Mouse (Mus musculus): ENCODE results near the gene Smpd3. TPM values are rescaled to one million over a fixed set of nuclear protein-coding genes. Genes with fewer than 3 reads are reported as not detected.
"Not testable (repeated sequence)": the region's sequence is repeated elsewhere in the genome, so short reads cannot be mapped to it uniquely, and the experiment has no call there.

Gene Smpd3
- total RNA-seq, 2 experiments from 2014 or later = 5.2 to 6.7 TPM

DNA sequence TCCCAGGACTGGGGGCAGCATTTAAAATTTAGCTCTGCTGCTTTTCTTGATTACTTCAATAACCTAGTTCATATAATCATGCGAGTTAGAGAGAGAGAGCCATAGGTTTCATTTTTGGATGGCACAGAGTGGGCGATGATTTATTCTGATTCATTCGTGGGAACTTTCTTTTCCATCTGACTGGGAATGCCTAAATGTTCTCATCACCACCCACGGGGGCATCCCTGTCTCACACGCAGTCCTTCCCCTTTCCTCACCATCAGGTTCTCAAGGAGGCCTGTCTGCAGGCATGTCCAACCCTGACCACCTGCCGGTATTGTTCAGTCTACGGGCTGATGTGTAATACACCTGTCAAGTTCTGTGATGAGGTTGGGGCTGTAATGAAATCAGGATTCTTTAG is 16.4 kb downstream of the Smpd3 start:
- no peak for DNase-seq

DNA sequence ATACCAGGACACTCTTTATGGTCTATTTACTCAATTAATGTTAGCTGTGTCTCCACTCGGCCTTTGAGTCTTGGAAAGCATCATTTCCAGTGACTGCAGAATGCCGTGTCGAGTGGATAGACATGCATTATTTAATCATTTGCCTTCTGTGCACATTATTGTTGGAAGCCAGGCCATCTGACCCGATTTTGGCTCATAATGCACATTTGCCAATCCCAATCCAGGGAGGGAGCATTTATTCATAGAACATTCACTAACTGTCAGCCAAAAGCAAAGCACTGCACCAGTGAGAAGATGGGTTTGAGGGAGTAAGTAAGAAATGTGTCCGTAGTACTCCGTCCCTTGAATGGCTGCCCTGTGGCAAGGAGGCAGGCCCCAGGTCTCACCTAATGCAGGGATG is 17.8 kb downstream of the Smpd3 start:
- DNase-seq = no peak

- DNase-seq = no peak
Observed at GRCm38 (mm10) chr8:106317091-106317490, 20.7 kb downstream of the Smpd3 start.

DNA sequence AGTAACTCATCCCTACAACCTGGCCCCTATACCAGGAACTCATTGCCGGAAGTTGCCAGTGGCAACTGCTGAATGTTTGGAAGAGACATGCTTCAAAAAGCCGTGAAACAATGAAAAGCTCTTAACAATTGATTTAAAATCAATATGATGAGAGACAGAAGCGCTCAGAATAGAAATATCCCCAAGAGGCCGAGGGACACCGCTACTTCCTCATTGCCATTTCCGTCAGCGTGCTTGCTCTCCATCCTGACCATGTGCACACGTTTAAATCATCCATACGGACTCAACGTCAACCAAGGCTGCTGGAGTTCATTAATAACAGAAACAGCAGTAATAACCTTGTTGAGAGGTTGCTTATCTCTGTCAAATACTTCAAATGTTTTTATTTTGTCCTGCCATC is 21.3 kb downstream of the Smpd3 start:
- DNase-seq = no peak

DNA sequence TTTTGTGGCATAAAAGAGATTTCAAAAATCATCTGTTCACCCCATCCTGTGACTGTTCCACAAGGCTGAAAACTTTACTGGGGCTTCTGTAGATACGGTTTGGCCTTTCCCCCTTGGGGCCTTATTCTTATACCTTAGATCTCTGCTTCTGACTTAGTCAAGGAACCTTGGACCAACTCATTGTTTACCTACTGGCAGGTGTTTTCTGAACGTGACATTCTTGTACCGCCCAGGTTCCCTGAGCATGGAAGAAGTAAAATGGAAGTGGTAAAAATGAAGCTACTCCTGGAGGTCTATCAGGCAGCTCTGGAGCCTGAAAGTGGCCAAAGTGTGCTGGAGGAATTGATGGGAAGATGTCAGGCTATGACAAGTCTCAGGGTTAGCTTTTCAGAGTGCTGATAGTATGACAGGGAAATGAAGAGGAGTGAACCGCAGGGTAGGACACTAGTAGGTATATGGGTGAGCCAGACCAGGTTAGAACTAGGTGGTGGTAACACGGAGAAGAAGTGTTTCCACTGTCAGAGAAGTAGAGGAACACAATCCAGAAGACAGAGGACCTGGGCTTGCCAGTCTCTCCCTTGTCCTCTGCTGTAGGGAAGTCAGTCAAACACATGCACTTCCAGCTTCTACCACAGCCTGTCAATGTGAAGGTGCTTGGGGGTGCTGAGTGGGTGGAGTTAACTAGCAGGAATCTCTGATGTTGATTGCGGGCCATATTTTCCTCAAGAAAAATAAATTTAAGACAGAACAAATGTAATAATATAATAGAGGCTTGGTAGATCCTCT is 22.2 kb downstream of the Smpd3 start:
- DNase-seq = no peak

DNA sequence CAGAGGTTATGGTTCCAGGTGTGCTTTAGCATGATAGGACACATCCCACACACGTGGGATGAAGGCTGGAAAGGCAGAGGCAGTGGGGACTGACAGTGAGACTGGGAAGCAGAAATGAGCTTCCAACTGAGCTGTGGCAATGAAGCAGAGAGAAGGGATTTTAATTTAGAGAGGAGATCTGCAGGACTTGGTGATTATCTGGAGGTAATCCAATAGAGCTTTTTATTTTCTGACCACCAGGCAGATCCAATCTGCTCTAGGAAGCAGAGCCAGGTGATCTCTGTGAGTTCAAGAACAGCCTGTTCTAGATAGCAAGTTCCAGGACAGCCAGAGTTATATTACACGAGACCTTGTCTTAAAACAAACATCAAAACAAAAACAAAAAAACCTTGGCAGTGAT is 24.0 kb downstream of the Smpd3 start:
- no peak for DNase-seq

DNA sequence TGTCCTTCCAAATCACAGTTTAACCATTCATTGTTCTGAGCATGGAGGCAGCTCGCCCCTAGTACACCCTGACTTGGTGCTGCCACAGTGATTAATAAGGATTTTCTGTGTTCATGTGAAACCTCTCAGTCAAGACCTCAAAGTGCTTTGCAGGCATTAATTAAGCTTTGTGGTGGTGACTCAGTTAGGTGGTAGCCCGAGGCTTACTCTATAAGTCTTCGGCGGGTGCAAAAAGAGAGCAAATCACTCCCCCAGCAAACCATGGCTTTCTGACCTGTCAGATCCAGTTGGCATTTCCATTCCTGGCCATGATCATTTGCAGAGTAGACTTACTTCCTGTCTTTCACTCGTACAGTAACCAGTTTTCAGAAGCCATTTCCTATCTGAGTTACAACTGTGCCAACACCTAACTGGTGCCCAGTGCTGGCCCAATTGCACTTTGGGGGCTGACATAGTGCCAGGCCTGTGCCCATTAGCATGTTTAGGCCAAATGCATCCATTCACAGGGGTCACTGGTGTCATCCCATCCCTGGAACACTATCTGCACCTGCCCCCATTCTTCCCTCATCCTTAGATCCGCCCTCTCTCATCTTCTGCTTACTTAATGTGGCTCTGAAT is 24.6 kb downstream of the Smpd3 start:
- DNase-seq = no peak

DNA sequence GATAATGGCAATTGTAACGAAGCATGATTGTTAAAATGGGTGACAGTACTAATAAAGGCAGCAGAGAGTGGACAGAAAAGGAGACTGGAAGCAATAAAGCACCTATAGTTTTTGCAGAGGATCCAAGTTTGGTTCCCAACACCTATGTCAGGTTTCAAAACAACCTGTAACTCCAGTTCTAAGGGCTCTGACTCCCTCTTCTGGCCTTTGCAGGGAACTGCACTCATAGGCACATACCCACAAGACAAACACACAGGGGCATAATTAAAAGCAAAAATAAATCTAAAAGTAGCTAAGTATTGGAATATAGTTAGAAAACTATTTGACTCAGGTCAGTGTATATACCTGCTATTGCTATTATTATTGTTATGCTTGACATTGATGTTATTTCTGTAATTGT is 25.8 kb downstream of the Smpd3 start:
- no peak for DNase-seq

GRCm38 (mm10) chr8:106310026-106310652 is 27.6 kb downstream of the Smpd3 start:
- DNase-seq = no peak

DNA sequence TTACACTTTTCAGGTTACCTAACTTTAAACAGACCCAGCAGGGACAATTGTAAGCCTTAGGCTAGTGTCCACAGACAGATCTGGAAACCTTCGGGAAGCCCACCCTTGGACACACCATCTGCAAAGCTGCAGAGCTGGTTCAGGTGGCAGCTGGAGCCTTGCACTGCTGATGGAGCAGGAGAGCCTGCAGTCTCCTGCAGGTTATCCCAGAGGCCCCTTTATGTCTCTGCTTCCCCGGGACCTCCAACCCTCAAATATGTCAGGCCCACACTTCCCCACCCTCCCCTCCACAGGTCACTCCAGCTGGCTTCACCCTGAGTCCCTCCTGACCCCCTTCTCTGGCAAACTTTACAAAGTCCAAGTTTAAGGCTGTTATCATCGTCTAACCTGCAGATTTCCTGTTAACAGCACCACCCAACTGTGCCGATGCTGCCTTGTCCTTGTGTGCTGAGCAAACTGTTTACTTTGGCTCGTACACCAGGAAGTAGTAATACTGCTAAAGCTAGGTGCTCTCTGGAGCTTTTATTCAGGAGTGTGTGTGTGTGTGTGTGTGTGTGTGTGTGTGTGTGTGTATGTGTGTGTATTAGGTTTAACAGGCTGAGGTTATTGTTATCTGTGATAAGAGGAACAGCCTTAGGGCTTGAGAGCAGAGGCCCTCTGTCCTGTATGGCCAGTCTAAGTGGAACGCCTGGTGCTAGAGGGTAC is 29.6 kb downstream of the Smpd3 start:
- peak; percentile 21 for DNase-seq

DNA sequence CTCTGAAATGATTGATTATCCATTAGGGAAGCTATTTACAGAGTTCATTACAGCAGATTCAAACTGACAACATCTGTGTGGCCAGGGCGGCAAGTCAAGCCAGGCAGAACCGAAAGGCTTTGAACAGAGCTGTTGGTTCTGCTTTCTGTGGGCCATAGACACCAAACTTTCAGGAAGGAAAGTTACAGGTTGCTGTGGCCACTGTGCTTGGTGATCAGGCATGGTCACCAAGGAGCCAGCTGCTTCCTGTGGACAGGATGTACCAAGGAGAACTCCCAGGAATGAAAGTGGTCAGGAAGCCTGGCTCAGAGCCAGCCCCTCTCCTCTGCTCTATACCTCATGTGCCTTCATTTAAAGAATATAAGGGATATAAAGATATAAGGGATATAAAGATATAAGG is 30.2 kb downstream of the Smpd3 start:
- DNase-seq = peak; percentile 34

- DNase-seq = not testable (repeated sequence)
Observed at GRCm38 (mm10) chr8:106306711-106307248, 31.0 kb downstream of the Smpd3 start.

DNA sequence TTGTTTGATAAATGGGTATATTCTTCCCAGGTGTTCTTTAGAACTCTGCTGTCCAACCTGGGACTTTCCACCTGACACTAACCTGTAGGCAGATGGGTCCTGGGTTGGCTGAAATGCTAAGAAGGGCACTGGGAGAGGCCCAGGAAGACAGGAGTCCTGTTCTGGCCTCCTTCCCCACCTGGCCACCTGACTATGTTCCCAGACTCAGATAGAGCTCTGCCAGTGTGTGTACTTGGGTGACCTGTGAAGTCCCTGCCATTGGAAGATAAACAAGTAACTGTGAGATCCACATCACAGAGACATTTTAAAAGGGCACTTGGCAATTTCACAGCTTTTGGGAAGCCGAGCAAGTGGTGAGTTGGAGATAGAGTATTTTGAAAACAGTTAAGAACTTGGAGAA is 31.7 kb downstream of the Smpd3 start:
- no peak for DNase-seq

GRCm38 (mm10) chr8:106305301-106305700 is 32.5 kb downstream of the Smpd3 start:
- no peak for DNase-seq

DNA sequence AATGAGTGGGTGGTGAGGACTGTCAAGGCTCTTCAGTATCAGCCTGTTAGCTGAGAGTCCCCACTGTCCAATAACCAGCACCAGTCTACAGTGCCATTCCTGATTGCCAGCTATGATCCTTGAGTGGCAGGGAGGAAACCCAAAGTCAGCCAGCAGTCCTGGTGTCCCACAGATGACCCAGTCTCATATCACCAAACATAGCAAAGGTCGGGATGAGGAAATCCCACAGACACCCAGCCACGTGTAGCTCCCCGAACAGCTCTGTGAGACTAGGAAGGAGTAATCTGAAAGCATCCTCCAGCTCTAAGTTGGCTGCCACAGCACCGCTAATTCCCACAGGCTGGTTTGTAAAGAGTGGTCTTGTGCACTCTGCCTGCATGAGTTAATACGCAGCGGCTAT is 33.5 kb downstream of the Smpd3 start:
- no peak for DNase-seq

GRCm38 (mm10) chr8:106300739-106301715 is 36.8 kb downstream of the Smpd3 start:
- DNase-seq = peak; percentile 45

GRCm38 (mm10) chr8:106299686-106300085 is 38.1 kb downstream of the Smpd3 start:
- DNase-seq = no peak

DNA sequence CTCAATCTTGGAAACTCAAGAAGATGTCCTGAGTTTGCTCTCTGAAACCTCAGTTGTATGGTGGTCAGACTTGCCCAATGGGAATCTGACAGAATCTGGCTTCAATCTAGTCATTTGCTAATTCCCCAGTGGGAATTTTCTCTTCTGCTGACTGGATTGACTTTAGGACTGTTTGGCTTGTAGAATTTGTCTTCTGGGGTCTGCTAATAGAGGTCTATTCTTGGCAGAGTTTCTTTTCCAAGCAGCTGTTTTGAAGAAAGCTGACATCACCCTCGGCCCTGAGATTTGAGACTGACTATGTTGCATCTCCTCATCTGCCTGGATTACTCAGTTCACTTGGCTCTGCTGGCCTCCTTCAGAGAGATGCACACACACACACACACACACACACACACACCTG is 38.9 kb downstream of the Smpd3 start:
- DNase-seq = no peak

DNA sequence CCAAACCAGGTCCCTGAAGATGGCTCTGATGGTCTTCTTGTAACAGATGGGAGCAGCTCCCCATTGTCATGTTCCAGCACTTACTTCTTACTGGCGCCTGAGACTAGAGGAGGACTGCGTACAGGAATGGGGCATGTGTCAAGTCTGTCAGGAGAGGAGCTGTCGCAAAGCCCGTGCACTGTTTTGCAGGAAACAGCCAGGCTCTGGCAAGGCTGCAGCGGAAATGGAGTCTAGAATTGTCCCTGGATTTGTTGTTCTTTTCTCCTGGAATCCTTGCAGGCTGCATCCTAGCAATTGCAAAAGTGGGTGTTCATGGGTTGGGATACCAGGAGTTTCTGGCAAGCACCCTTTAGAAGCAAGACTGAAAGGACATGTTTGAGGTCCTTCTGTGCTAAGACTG is 39.5 kb downstream of the Smpd3 start:
- peak; percentile 59 for DNase-seq

DNA sequence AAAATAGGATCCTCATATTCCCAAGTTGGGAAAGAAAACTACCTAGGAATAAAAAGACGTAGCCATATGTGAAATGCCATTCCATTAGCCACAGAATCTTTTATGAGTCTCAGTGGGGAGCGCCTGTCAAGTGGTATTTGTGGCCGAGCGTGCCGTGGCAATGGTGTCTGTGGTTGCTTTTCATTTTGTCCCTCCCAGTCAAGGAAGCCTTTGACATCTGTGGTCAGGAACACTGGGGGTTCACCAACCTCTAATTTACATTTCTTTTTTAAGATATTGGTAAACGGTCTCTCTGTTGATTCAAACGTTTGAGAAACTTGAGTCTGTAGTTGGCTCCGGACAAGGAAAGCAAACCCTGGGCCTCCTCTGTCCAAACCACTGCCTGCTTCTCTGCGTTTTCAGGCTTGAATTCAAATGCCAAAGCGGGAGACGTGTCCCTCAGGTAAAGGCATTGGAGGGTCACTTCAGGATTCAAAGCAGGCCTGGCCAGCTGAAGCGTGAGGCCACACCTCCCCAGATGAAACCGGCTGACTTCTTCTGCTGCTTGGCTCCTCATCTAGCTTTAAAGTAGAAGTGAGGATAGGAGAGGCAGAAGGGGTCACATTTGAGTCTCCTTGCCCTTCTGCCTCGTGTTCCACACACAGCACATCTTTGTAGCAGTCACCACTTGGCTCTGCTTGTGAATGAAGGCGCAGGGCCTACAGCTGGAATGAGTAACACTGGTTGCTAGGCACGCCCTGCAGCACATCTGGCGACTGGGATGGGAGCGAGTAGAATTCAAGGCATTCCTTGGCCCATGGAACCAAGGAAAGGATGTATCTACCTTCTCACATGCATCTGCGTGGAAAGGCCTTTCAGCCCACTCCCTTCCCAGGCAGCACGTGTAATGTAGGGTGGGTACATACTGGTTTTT is 45.0 kb downstream of the Smpd3 start:
- DNase-seq = no peak

DNA sequence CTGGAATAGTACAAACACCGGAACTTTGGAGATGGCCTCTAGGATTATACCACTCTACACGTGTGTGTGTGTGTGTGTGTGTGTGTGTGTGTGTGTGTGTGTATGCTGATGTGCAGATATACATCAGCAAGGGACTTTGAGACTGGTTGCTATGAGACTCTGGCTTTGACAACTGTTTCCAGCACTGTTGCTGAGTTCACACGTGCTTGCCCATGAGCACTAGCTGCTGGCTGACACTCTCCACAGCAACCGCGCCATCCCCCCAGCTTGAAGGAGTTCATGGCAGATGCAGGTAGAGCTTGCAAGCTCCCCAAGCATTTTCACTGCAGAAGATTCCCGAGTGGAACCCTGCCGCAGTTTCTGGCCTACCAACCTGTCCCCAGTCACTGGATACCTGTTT is 48.3 kb downstream of the Smpd3 start:
- no peak for DNase-seq

Measured in heart, postnatal 4 days (tissue).